Mouse (Mus musculus) heart, embryonic 11.5 days (tissue): ENCODE data around the gene Myh10. TPM values are rescaled to one million over a fixed set of nuclear protein-coding genes. Genes with fewer than 3 reads are reported as not detected.

Source experiments
- ATAC-seq: fragments of 200-750 bp; cut with Nextera tagmentation; replicated peaks from 2 replicates; pipeline ENCODE4 v1.8.0; 2017; ENCODE audit warnings: moderate library complexity; ENCODE audit not compliant: insufficient number of reproducible peaks, low FRiP score, low TSS enrichment
- H3K27ac ChIP-seq: fragments of 300-500 bp; sonication (generic); 2 replicates; pipeline ENCODE4 v1.5.1; 2014; ENCODE audit warnings: mild to moderate bottlenecking, low read depth, low read length
- H3K27me3 ChIP-seq: fragments of 300-500 bp; sonication (generic); 2 replicates; pipeline ENCODE4 v1.6.1; 2014; ENCODE audit warnings: mild to moderate bottlenecking, low read length, mixed read lengths; ENCODE audit not compliant: control insufficient read depth, insufficient read depth
- H3K36me3 ChIP-seq: fragments of 300-500 bp; sonication (generic); 2 replicates; pipeline ENCODE4 v1.6.1; 2014; ENCODE audit warnings: mild to moderate bottlenecking, low read length, moderate library complexity, mixed read lengths; ENCODE audit not compliant: control insufficient read depth, insufficient read depth
- H3K4me1 ChIP-seq: fragments of 300-500 bp; sonication (generic); 2 replicates; pipeline ENCODE4 v1.6.1; 2014; ENCODE audit warnings: low read length; ENCODE audit not compliant: control insufficient read depth, insufficient read depth
- H3K4me2 ChIP-seq: fragments of 300-500 bp; sonication (generic); 2 replicates; pipeline ENCODE4 v1.6.1; 2014; ENCODE audit warnings: mild to moderate bottlenecking, moderate library complexity
- H3K4me3 ChIP-seq: fragments of 300-500 bp; sonication (generic); 2 replicates; pipeline ENCODE4 v1.5.1; 2014; ENCODE audit warnings: low read depth, low read length
- H3K9ac ChIP-seq: fragments of 300-500 bp; sonication (generic); 2 replicates; pipeline ENCODE4 v1.6.1; 2014; ENCODE audit warnings: mild to moderate bottlenecking, low read depth, low read length, moderate library complexity
- H3K9me3 ChIP-seq: fragments of 300-500 bp; sonication (generic); replicated peaks from 2 replicates; pipeline ENCODE4 v1.6.1; 2016; ENCODE audit warnings: low read length; ENCODE audit not compliant: control insufficient read depth
- WGBS: fragments of 180-500 bp; shearing (Covaris S2); extraction: QIAGEN DNeasy Blood & Tissue Kit; methylation state at CpG from one replicate; pipeline ENCODE4 v1.1.7; 2014; ENCODE audit not compliant: insufficient replicate concordance; 5-methylcytosine and 5-hydroxymethylcytosine counted together
- polyA plus RNA-seq: library from polyadenylated mRNA; unstranded; fragments of >200 nt; fragmentation: Nextera tagmentation; extraction: Ambion mirVana; gene quantifications from 2 replicates; pipeline ENCODE4 v1.2.1, GENCODE M21; 2014

The Myh10 gene
- polyA plus RNA-seq, 1 experiment from 2014 or later: 150 TPM

DNA sequence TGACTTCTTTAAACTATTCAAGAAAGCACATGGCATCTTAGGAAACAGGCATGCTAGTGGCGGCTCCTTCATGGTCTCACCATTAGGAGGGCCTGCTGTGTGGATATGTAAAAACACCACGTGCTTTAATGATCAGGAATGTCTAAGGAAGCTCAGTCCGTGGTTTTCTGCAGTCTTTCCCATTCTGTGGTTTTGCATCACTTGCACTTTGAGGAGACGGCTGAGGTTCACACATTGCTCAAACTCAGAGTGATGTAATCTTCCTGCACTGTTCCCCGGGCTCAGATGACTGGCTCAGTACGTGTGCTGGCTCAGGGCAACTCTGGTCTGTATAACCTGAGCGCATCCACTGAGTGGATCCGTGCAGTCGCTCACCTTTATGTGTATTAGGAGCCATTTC lies 91.0 kb downstream of the Myh10 start:
- H3K27me3 ChIP-seq: no peaks in the 10 kb centered on the region
- WGBS: 83% methylated on average over 9 of the region's 9 CpGs
- no peak for ATAC-seq
- no peak overlapping the region for H3K4me3 ChIP-seq
- H3K27ac ChIP-seq: no peak overlapping the region
- no peak overlapping the region for H3K4me2 ChIP-seq
- H3K9ac ChIP-seq: no peak overlapping the region
- peaks cover 26% of the 10 kb centered on the region for H3K4me1 ChIP-seq
- H3K36me3 ChIP-seq: peaks cover 39% of the 10 kb centered on the region
- H3K9me3 ChIP-seq: no peaks in the 10 kb centered on the region

DNA sequence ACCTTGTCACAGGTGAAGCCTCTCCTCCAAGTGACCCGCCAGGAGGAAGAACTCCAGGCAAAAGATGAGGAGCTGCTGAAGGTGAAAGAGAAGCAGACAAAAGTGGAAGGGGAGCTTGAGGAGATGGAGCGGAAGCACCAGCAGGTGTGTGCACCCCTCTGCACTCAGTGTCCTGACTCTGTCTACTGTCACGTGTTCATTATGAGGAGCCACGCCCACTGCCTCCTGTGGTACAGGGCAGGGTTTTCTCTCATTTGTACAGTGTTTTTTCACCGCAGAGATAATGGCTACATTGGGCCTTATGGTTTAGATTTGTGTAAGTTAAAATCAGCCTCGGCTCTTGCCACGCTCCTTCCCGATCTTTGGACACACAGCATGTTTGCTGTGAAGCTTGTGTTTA lies 94.5 kb downstream of the Myh10 start:
- no peak overlapping the region for H3K4me3 ChIP-seq
- peaks cover 7% of the 10 kb centered on the region for H3K4me1 ChIP-seq
- H3K27ac ChIP-seq: no peak overlapping the region
- WGBS: 78% methylated on average over 8 of the region's 8 CpGs
- H3K9me3 ChIP-seq: no peaks in the 10 kb centered on the region
- H3K36me3 ChIP-seq: peaks cover 61% of the 10 kb centered on the region
- no peak overlapping the region for H3K9ac ChIP-seq
- no peak overlapping the region for H3K4me2 ChIP-seq
- no peaks in the 10 kb centered on the region for H3K27me3 ChIP-seq
- ATAC-seq: no peak

DNA sequence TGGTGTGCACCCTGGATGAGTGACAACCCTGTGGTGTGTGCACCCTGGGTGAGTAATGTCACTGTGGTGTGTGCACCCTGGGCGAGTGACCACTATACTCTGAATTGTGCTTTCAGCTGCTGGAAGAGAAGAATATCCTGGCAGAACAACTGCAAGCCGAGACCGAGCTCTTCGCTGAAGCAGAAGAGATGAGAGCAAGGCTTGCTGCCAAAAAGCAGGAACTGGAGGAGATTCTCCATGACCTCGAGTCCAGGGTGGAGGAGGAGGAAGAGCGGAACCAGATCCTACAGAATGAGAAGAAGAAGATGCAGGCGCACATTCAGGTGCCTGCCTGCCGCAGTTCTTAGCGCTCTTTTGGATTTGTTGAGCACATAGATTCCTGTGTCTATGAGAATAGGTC lies 95.9 kb downstream of the Myh10 start:
- H3K9me3 ChIP-seq: no peaks in the 10 kb centered on the region
- H3K9ac ChIP-seq: no peak overlapping the region
- H3K4me1 ChIP-seq: no peaks in the 10 kb centered on the region
- H3K4me2 ChIP-seq: no peak overlapping the region
- peaks cover 65% of the 10 kb centered on the region for H3K36me3 ChIP-seq
- no peak for ATAC-seq
- H3K4me3 ChIP-seq: no peak overlapping the region
- no peak overlapping the region for H3K27ac ChIP-seq
- WGBS: 94% methylated on average over 9 of the region's 9 CpGs
- no peaks in the 10 kb centered on the region for H3K27me3 ChIP-seq

DNA sequence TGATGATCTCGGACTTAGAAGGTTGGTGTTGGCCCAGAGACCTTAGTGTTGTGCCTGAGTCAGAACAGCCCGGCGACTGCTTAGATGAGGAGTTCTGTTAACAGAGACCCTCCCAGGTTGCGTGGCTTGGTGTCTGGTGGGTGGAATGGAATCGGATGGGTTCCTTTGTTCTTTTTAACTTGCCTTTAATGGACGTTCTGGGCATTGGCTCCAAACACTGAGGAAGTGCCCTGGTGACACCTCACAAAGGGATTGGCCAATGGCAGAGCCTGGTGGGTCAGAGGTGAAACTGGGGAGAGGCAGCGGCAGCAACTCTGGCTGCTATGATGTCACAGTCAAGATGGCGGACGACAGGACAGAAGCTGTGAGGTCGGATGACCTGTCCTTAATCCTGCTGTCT lies 99.4 kb downstream of the Myh10 start:
- H3K4me1 ChIP-seq: no peaks in the 10 kb centered on the region
- no peaks in the 10 kb centered on the region for H3K9me3 ChIP-seq
- H3K9ac ChIP-seq: no peak overlapping the region
- no peak overlapping the region for H3K4me2 ChIP-seq
- no peak overlapping the region for H3K27ac ChIP-seq
- H3K27me3 ChIP-seq: no peaks in the 10 kb centered on the region
- 87% methylated on average over 10 of the region's 10 CpGs for WGBS
- H3K36me3 ChIP-seq: peaks cover 72% of the 10 kb centered on the region
- no peak overlapping the region for H3K4me3 ChIP-seq
- ATAC-seq: no peak

- H3K4me2 ChIP-seq: no peak overlapping the region
- H3K36me3 ChIP-seq: peaks cover 69% of the 10 kb centered on the region
- no peak overlapping the region for H3K27ac ChIP-seq
- no peaks in the 10 kb centered on the region for H3K27me3 ChIP-seq
- WGBS: 91% methylated on average over 9 of the region's 9 CpGs
- no peaks in the 10 kb centered on the region for H3K4me1 ChIP-seq
- H3K9ac ChIP-seq: no peak overlapping the region
- no peak for ATAC-seq
- H3K9me3 ChIP-seq: no peaks in the 10 kb centered on the region
- no peak overlapping the region for H3K4me3 ChIP-seq
Measured at GRCm38 (mm10) chr11:68791794-68792193, 100.4 kb downstream of the Myh10 start.

DNA sequence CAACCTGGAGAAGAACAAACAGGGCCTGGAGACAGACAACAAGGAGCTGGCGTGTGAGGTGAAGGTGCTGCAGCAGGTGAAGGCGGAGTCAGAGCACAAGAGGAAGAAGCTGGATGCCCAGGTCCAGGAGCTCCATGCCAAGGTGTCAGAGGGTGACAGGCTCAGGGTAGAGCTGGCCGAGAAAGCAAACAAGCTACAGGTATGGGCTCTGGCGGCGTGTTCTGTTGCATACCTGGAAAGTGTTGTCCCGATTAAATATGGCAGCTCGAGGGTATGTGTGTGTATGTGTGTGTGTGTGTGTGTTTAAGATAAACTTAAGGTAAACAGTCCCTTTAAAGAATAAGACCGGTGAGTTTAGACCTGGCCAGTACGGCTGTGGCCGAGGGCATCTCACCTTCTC lies 106.9 kb downstream of the Myh10 start:
- Histone ChIP-seq H3K9ac (no peak overlapping the region), H3K27me3 (no peaks in the 10 kb centered on the region), H3K36me3 (peaks cover 89% of the 10 kb centered on the region), H3K27ac (no peak overlapping the region), H3K4me2 (no peak overlapping the region), H3K9me3 (no peaks in the 10 kb centered on the region), H3K4me3 (no peak overlapping the region), H3K4me1 (no peaks in the 10 kb centered on the region)
- 88% methylated on average over 10 of the region's 10 CpGs for WGBS
- no peak for ATAC-seq

GRCm38 (mm10) chr11:68805148-68805547 lies 113.8 kb downstream of the Myh10 start:
- no peak for ATAC-seq
- Histone ChIP-seq H3K4me3 (no peak overlapping the region), H3K9me3 (no peaks in the 10 kb centered on the region), H3K36me3 (peaks cover 83% of the 10 kb centered on the region), H3K27ac (no peak overlapping the region), H3K27me3 (no peaks in the 10 kb centered on the region), H3K4me2 (no peak overlapping the region), H3K4me1 (no peaks in the 10 kb centered on the region), H3K9ac (no peak overlapping the region)
- WGBS: 75% methylated on average over 4 of the region's 4 CpGs

- H3K4me2 ChIP-seq: no peak overlapping the region
- no peaks in the 10 kb centered on the region for H3K9me3 ChIP-seq
- H3K4me3 ChIP-seq: no peak overlapping the region
- no peaks in the 10 kb centered on the region for H3K27me3 ChIP-seq
- H3K27ac ChIP-seq: no peak overlapping the region
- no peak overlapping the region for H3K9ac ChIP-seq
- H3K4me1 ChIP-seq: no peaks in the 10 kb centered on the region
- WGBS: 37% methylated on average over 6 of the region's 6 CpGs
- H3K36me3 ChIP-seq: peaks cover 82% of the 10 kb centered on the region
- no peak for ATAC-seq
Measured at GRCm38 (mm10) chr11:68807787-68808186, 116.4 kb downstream of the Myh10 start.

DNA sequence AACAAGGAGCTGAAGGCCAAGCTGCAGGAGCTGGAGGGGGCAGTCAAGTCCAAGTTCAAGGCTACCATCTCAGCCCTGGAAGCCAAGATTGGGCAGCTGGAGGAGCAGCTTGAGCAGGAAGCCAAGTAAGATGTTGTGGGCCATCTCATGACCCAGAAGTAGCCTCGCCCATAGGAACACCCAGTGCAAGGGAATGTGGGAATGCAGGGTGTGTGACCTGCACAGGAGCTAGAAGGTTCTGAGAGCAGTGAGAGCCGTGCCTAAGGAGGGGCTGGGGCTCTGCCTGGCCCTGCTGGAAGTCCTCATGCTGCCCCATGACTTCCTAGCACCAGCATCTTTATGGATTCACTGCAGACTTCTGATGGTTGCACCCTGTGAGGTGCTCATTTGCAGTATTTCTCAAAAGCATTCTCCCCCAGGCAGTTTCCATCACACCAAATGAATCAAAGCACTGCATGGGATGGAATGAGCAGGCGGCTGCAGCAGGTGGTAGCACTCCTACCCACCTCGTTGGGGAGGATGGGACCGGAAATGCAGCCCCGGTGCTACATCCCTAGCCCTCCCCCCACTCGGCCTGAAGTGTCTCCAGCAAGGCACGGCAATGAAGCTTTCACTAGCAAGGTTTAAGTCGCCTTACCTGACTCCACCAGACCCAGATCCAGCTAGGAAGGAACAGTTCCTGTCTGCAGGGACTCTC lies 120.7 kb downstream of the Myh10 start:
- H3K27ac ChIP-seq: no peak overlapping the region
- H3K9me3 ChIP-seq: no peaks in the 10 kb centered on the region
- H3K4me1 ChIP-seq: no peaks in the 10 kb centered on the region
- no peak overlapping the region for H3K9ac ChIP-seq
- H3K27me3 ChIP-seq: no peaks in the 10 kb centered on the region
- peaks cover 76% of the 10 kb centered on the region for H3K36me3 ChIP-seq
- no peak for ATAC-seq
- WGBS: 84% methylated on average over 9 of the region's 9 CpGs
- no peak overlapping the region for H3K4me2 ChIP-seq
- no peak overlapping the region for H3K4me3 ChIP-seq
